Mouse (Mus musculus): ENCODE results near the gene Eda. TPM values are rescaled to one million over a fixed set of nuclear protein-coding genes. Genes with fewer than 3 reads are reported as not detected.

Eda gene
- polyA plus RNA-seq, 1 experiment from 2014 or later, result 0.99 TPM

GRCm38 (mm10) chrX:100314172-100314902 is 338.9 kb downstream of the Eda start:
- no peak overlapping the region for H3K4me3 ChIP-seq
- H3K27ac ChIP-seq, result no peak overlapping the region
- no peaks in the 10 kb centered on the region for H3K4me1 ChIP-seq
- DNase-seq (ENCODE audit: low spot score), result no peak
- H3K36me3 ChIP-seq, result no peaks in the 10 kb centered on the region
- H3K27me3 ChIP-seq (ENCODE audit: insufficient read depth, poor library complexity, severe bottlenecking), result no peaks in the 10 kb centered on the region
- H3K9me3 ChIP-seq, result no peaks in the 10 kb centered on the region

- WGBS, result 63% methylated on average over 2 of the region's 2 CpGs
- Histone ChIP-seq H3K4me3 (no peak overlapping the region), H3K27ac (no peak overlapping the region), H3K27me3 (ENCODE audit: insufficient read depth, poor library complexity, severe bottlenecking) (no peaks in the 10 kb centered on the region), H3K9me3 (no peaks in the 10 kb centered on the region), H3K36me3 (no peaks in the 10 kb centered on the region), H3K4me1 (no peaks in the 10 kb centered on the region)
- DNase-seq (ENCODE audit: low spot score), result no peak
These were observed 365.3 kb downstream of the Eda start for GRCm38 (mm10) chrX:100340687-100341086.

GRCm38 (mm10) chrX:100344433-100344832 is 369.0 kb downstream of the Eda start:
- no peak overlapping the region for H3K27ac ChIP-seq
- WGBS, result 69% methylated on average over 2 of the region's 2 CpGs
- no peaks in the 10 kb centered on the region for H3K9me3 ChIP-seq
- no peak overlapping the region for H3K4me3 ChIP-seq
- no peaks in the 10 kb centered on the region for H3K4me1 ChIP-seq
- H3K27me3 ChIP-seq (ENCODE audit: insufficient read depth, poor library complexity, severe bottlenecking), result no peaks in the 10 kb centered on the region
- no peaks in the 10 kb centered on the region for H3K36me3 ChIP-seq
- no peak for DNase-seq (ENCODE audit: low spot score)

GRCm38 (mm10) chrX:100356974-100357373 is 381.6 kb downstream of the Eda start:
- no peaks in the 10 kb centered on the region for H3K27me3 ChIP-seq (ENCODE audit: insufficient read depth, poor library complexity, severe bottlenecking)
- H3K36me3 ChIP-seq, result no peaks in the 10 kb centered on the region
- no peak overlapping the region for H3K27ac ChIP-seq
- no peak for DNase-seq (ENCODE audit: low spot score)
- H3K4me1 ChIP-seq, result no peaks in the 10 kb centered on the region
- 85% methylated on average over 2 of the region's 2 CpGs for WGBS
- no peaks in the 10 kb centered on the region for H3K9me3 ChIP-seq
- no peak overlapping the region for H3K4me3 ChIP-seq

- Histone ChIP-seq H3K9me3 (no peaks in the 10 kb centered on the region), H3K4me1 (no peaks in the 10 kb centered on the region), H3K27ac (no peak overlapping the region), H3K36me3 (no peaks in the 10 kb centered on the region), H3K4me3 (no peak overlapping the region), H3K27me3 (ENCODE audit: insufficient read depth, poor library complexity, severe bottlenecking) (no peaks in the 10 kb centered on the region; the same call in 1 of the 2 replicates)
- 75% methylated on average over 1 of the region's 1 CpGs for WGBS
- DNase-seq (ENCODE audit: low spot score), result no peak
These were observed 414.5 kb downstream of the Eda start for GRCm38 (mm10) chrX:100389887-100390286.

GRCm38 (mm10) chrX:100392304-100392703 is 416.9 kb downstream of the Eda start:
- H3K4me1 ChIP-seq, result no peaks in the 10 kb centered on the region
- H3K9me3 ChIP-seq, result no peaks in the 10 kb centered on the region
- H3K27ac ChIP-seq, result no peak overlapping the region
- DNase-seq (ENCODE audit: low spot score), result no peak
- H3K27me3 ChIP-seq (ENCODE audit: insufficient read depth, poor library complexity, severe bottlenecking), result peaks cover 7% of the 10 kb centered on the region; the same call in 1 of the 2 replicates
- no peak overlapping the region for H3K4me3 ChIP-seq
- 31% methylated on average over 6 of the region's 6 CpGs for WGBS
- no peaks in the 10 kb centered on the region for H3K36me3 ChIP-seq

- no peaks in the 10 kb centered on the region for H3K9me3 ChIP-seq
- no peak for DNase-seq (ENCODE audit: low spot score)
- H3K36me3 ChIP-seq, result no peaks in the 10 kb centered on the region
- peaks cover 7% of the 10 kb centered on the region; the same call in 1 of the 2 replicates for H3K27me3 ChIP-seq (ENCODE audit: insufficient read depth, poor library complexity, severe bottlenecking)
- 74% methylated on average over 7 of the region's 7 CpGs for whole genome bisulfite sequencing
- no peaks in the 10 kb centered on the region for H3K4me1 ChIP-seq
- H3K4me3 ChIP-seq, result no peak overlapping the region
- no peak overlapping the region for H3K27ac ChIP-seq
These were observed 418.9 kb downstream of the Eda start for GRCm38 (mm10) chrX:100394223-100394861.

GRCm38 (mm10) chrX:100395026-100395425 is 419.6 kb downstream of the Eda start:
- H3K4me1 ChIP-seq, result no peaks in the 10 kb centered on the region
- no peaks in the 10 kb centered on the region for H3K9me3 ChIP-seq
- WGBS, result 79% methylated on average over 8 of the region's 8 CpGs
- no peak for DNase-seq (ENCODE audit: low spot score)
- no peak overlapping the region for H3K4me3 ChIP-seq
- H3K27me3 ChIP-seq (ENCODE audit: insufficient read depth, poor library complexity, severe bottlenecking), result peaks cover 7% of the 10 kb centered on the region; the same call in 1 of the 2 replicates
- H3K27ac ChIP-seq, result no peak overlapping the region
- H3K36me3 ChIP-seq, result no peaks in the 10 kb centered on the region

GRCm38 (mm10) chrX:100400900-100401299 is 425.5 kb downstream of the Eda start:
- no peak for DNase-seq (ENCODE audit: low spot score)
- Histone ChIP-seq H3K27me3 (ENCODE audit: insufficient read depth, poor library complexity, severe bottlenecking) (peaks cover 7% of the 10 kb centered on the region; the same call in 1 of the 2 replicates), H3K4me3 (no peak overlapping the region), H3K4me1 (no peaks in the 10 kb centered on the region), H3K36me3 (no peaks in the 10 kb centered on the region), H3K27ac (no peak overlapping the region), H3K9me3 (no peaks in the 10 kb centered on the region)

GRCm38 (mm10) chrX:100401657-100402056 is 426.3 kb downstream of the Eda start:
- H3K36me3 ChIP-seq, result no peaks in the 10 kb centered on the region
- DNase-seq (ENCODE audit: low spot score), result no peak
- H3K9me3 ChIP-seq, result no peaks in the 10 kb centered on the region
- 76% methylated on average over 5 of the region's 5 CpGs for WGBS
- H3K4me1 ChIP-seq, result no peaks in the 10 kb centered on the region
- peaks cover under 1% of the 10 kb centered on the region; the same call in 1 of the 2 replicates for H3K27me3 ChIP-seq (ENCODE audit: insufficient read depth, poor library complexity, severe bottlenecking)
- H3K27ac ChIP-seq, result no peak overlapping the region
- no peak overlapping the region for H3K4me3 ChIP-seq

GRCm38 (mm10) chrX:100409245-100409644 is 433.8 kb downstream of the Eda start:
- WGBS, result 65% methylated on average over 1 of the region's 1 CpGs
- no peaks in the 10 kb centered on the region; the same call in 1 of the 2 replicates for H3K27me3 ChIP-seq (ENCODE audit: insufficient read depth, poor library complexity, severe bottlenecking)
- no peak overlapping the region for H3K4me3 ChIP-seq
- no peak overlapping the region for H3K27ac ChIP-seq
- no peaks in the 10 kb centered on the region for H3K4me1 ChIP-seq
- DNase-seq (ENCODE audit: low spot score), result no peak
- H3K9me3 ChIP-seq, result no peaks in the 10 kb centered on the region
- H3K36me3 ChIP-seq, result no peaks in the 10 kb centered on the region

- 84% methylated on average over 21 of the region's 21 CpGs for WGBS
- DNase-seq (ENCODE audit: low spot score), result no peak
- no peak within 1 kb of the TSS for H3K4me3 ChIP-seq
- no peaks in the 10 kb centered on the region; the same call in 1 of the 2 replicates for H3K27me3 ChIP-seq (ENCODE audit: insufficient read depth, poor library complexity, severe bottlenecking)
- no peaks in the 10 kb centered on the region for H3K9me3 ChIP-seq
- H3K4me1 ChIP-seq, result no peaks in the 10 kb centered on the region
- no peaks in the 10 kb centered on the region for H3K36me3 ChIP-seq
- no peak within 1 kb of the TSS for H3K27ac ChIP-seq
These were observed 453.3 kb downstream of the Eda start, which contains the start of gene Otud6a for GRCm38 (mm10) chrX:100428693-100429092. Gene Otud6a, plus strand, starts transcription at chrX:100429013.

- H3K4me3 ChIP-seq, result no peak overlapping the region
- H3K27me3 ChIP-seq (ENCODE audit: insufficient read depth, poor library complexity, severe bottlenecking), result peaks cover 10% of the 10 kb centered on the region; the same call in 1 of the 2 replicates
- 52% methylated on average over 3 of the region's 3 CpGs for WGBS
- H3K4me1 ChIP-seq, result no peaks in the 10 kb centered on the region
- H3K9me3 ChIP-seq, result no peaks in the 10 kb centered on the region
- no peaks in the 10 kb centered on the region for H3K36me3 ChIP-seq
- no peak overlapping the region for H3K27ac ChIP-seq
- no peak for DNase-seq (ENCODE audit: low spot score)
These were observed 456.9 kb downstream of the Eda start for GRCm38 (mm10) chrX:100432311-100432710.

All from heart, embryonic 10.5 days (tissue).